Mouse (Mus musculus): ENCODE results near the gene 9130019O22Rik.
"Not testable (repeated sequence)": the region's sequence is repeated elsewhere in the genome, so short reads cannot be mapped to it uniquely, and the experiment has no call there.

9130019O22Rik gene

DNA sequence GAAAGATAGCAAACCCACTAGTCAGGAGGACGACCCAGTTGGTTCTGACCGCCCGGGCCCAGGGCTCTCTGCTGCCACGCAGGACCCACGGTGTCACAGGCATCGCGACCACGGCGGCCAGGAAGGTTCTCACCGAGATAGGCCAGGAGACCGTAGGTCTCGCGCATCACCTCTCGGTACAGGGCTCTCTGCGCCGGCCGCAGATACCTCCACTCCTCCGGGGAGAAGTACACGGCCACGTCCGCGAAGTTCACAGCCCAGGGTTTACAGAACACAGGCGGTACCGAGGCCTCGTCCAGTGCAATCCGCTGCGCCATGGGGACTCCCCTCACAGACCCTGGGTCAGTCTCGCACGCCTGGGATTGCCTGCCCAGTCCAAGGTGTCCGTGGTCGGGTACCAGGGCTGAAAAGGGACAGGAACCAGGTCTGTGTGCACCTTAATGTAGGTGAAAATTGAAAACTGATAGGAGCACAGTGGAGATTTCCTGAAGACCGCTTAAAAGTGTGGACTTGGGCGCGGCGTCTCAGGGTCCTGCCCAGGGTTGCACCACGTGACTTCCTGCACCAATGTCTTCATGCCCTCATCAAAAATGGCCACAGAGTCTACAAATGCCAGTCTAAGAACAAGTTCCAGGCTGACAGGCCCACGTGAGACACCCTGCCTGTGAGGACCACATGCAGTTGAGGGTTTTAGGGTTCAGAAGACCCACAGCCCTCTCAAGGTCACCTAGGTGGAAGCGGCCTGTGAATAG lies at the start of gene 9130019O22Rik:
TSS of gene 9130019O22Rik (minus strand) at position 526 of the 752 bp plus-strand sequence.
- peak; percentile 96 for DNase-seq

DNA sequence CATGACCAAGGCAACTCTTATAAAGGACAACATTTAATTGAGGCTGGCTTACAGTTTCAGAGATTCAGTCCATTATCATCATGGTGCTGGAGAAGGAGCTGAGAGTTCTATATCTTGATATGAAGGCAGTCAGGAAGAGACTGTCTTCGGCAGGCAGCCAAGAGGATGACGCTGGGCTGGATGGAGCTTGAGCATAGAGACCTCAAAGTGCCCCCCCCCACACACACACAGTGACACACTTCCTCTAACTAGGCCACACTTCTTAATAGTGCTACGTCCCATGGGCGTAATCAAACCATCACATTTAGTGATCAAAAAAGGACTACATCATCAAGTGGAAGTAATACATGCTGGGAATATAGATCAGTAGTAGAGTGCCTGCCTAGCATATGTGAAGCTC lies 48.2 kb upstream of the 9130019O22Rik start:
- no peak for DNase-seq

DNA sequence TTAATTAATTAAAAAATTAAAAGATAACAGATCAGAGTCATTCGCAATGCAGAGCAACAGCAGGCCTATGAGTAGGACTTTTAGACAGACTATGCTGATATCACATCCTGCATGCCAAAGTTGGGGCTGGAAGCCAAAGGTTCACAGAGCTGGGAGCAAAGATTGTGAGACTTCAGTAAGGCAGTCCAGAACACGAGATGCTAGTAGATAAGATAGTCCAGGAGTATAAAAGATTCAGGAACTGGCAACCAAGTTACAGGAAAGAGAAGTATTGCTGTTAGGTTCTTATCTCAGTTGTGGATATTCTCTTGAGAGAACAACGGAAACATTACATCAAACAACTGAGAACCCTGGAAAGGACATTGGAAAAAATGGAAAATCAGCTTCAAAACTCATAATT lies 39.4 kb upstream of the 9130019O22Rik start:
- no peak for DNase-seq

DNA sequence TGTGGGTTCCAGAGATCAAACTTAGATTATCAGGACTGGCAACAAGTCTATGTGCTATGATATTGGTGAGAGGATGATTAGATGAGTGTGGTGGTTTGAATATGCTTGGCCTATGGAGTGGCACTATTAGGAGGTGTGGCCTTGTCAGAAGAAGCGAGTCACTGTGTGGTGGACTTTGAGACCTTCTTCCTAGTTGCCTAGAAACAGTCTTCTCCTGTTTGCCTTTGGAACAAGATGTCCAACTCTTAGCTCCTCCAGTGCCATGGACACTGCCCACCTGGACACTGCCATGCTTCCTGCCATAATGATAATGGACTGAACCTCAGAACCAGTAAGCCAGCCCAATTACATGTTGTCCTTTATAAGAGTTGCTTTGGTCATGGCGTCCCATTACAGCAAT lies 38.9 kb upstream of the 9130019O22Rik start:
- DNase-seq, result no peak

DNA sequence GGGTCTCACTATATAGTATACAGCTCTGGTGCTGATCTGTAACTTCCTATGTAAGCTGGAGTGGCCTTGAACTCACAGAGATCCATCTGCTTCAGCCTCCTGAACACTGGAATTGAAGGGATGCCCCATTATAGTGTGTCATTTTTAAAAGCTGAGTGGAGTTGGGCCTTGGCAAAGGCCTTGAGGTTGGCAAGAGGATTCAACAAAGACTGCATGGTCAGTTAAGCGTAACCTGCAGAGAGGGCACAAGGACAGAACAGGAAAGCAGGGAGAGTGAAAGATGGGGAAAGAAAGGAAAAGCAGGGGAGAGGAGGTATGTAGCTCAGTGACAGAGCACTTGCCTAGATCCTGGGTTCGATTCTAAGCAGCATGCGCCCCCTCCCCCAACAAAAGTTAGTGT lies 38.3 kb upstream of the 9130019O22Rik start:
- no peak for DNase-seq

DNA sequence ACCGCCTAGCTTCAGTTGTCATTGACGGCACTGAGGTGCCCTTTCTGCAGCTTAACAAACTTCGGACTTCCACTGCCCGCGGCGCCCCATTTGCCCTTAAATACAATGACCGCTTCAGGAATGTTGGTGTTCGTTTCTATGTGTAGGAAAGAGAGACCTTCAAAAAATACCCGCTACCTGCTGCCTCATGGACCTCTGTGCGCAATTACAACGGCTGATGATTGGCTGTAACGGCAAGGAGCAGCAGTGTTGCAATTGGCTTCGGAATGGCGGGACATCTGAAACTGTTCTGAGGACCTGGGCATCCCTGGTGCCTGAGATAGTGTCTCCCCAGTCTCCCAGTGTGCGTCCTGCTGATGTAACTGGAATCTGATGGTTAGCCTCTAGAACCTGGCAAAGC lies 35.3 kb upstream of the 9130019O22Rik start:
- DNase-seq, result peak; percentile 57 to 58

DNA sequence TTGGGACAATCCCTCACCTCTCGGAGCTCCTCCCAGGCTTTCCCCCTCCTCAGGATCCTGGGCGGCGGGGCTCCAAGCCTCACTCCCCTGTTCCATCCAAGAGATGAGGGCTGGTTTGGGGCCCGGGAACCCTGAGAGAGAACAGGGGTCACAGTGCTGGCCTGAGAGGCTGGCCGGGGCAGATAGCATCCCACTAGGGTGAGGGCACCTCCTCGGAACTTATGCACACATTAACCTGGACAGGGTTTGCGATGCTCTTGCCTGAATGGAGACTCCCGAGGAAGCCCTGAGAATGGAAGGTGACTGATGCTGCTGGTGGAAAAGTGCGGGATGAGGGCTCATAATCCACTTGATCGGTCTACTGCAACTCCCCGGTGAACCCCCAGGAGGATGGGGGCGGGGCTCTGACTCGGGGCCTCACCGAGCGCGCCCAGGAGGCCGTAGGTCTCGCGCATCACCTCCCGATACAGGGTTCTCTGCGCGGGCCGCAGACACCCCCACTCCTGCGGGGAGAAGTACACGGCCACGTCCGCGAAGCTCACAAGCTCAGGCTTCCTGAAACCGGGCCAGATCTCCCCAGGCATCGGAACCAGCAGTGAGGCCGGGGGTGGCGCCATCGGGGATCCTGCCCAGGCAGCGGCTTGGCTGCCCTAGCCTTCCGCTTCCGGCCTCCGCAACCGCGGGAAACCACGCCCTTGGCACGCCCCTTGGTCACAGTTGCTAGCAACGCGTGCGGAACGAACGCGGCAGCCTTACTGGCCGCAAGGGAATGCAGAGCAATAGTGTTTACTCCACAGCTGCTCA lies 34.6 kb upstream of the 9130019O22Rik start, which contains the start of gene Zfp688:
TSS of gene Zfp688 (minus strand) at position 681 of the 804 bp plus-strand sequence.
- DNase-seq, result peak; percentile 96 to 97

DNA sequence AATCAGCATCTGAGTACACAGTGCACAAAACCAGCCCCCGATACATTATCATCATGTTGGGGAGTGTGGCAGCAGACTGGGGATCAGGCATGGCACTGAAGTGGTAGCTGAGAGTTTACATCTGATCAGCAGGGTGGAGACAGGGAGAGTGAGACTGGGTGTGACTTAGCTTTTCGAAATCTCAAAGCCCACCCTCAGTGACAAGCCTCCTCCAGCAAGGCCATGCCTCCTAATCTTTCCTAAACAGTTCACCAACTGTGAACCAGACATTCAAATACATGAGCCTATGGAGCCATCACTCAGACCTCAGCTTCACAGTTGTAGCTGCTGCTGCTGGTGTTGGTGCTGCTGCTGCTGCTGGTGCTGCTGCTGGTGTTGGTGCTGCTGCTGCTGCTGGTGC lies 24.5 kb upstream of the 9130019O22Rik start:
- no peak for DNase-seq

DNA sequence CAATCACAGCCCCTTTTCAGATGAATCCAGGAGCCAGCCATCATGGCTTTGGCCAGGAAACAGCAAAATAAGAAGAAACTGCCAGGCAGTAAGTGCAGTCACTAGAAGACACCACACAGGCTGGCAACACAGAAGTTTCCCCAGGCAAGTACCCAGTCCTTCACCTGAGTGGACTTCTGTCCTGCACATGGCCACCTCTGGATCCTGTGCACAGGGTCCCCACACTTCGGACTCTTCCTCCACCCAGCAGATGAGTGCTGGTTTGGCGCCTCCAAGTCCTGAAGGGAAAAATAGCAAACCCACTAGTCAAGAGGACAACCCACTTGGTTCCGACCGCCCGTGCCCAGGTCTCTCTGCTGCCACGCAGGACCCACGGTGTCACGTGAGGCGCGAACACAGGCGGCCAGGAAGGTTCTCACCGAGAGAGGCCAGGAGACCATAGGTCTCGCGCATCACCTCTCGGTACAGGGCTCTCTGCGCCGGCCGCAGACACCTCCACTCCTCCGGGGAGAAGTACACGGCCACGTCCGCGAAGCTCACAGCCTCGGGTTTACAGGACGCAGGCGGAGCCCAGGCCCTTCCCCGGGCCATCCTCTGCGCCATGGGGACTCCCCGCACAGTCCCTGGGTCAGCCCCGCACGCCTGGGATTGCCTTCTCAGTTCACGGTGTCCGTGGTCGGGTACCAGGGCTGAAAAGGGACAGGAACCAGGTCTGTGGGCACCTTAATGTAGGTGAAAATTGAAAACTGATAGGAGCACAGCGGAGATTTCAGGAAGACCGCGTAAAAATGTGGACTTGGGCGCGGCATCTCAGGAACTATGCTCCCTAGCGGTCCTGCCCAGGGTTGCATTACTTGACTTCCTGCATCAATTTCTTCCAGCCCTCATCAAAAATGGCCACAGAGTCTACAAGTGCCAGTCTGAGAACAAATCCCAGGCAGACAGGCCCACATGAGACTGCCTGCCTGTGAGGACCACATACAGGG lies 19.3 kb upstream of the 9130019O22Rik start, which contains the start of gene Zfp764:
TSS of gene Zfp764 (minus strand) at position 821 of the 986 bp plus-strand sequence.
- peak; percentile 93 to 94 for DNase-seq

DNA sequence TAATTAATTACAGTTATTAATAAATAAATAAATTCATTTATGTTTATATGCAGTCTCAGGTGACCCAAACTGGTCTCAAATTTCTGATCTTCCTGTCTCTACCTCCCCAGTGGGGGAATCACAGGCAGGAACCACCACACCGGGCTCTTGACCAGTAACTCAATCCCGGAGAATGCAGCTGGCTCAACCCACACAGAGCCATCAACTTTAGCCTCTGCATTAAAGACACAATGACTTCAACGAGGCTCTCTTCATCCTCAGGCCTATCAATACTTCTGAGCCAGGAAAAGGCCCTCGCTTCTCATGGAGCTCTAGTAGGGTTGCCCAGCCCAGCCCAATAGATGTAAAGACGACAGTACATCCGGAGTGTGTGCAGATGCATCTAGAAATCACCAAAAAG lies 17.1 kb upstream of the 9130019O22Rik start:
- DNase-seq, result not testable (repeated sequence)

DNA sequence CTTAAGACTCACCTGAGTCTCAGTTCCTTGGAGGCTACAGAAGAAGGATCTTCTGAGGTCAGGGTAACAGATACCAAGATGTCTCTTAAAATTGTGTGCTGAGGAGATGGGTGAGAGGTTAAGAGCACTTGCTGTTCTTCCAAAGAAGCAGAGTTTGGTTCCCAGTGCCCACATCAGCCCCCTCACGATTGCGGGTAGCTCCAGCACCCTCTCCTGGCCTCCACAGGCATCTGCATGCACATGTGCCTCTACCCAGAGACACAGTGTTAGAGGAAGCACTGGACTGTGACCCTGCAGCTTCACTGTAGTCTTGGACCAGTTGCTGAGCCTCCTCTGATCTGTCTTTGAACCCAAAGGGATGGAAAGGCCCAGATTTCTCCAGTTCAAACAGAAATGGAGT lies 16.0 kb upstream of the 9130019O22Rik start:
- no peak for DNase-seq

DNA sequence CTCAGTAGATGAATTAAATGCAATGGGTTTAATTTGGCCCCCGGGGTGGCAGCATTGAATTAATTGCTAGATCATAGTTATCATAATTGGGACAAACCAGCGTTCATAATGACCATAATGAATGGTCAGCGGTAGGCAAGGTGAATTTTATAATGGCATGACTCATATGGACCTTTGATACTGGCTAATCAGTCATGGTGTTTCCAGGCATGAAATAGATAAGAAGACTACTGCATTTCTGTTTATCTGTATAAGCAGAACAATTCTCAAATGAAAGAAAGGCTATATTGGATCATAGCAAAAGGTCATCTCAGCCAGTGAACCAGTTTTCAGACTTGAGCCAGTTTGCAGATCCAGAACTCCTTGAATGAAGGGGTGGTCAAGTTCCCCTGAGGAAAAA lies 13.4 kb upstream of the 9130019O22Rik start:
- no peak for DNase-seq

DNA sequence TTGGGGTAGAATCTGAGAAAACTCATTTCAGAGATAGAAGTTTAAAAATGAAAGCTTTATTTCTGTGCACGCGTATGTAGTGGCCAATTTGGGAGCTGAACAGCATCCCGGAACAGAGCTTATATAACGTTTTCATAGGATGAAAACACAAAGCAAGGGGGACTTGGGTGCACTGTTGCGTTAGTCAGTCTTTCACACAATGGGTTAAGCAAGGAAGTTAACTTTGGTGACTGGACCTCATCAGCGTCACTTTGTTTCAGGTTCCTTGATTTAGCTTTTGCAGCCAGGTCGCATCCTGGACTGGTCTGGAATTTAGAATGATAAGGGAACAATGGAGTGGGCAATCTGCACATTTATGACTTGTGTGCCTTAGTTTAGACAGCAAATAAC lies 7.0 kb upstream of the 9130019O22Rik start:
- DNase-seq, result no peak

DNA sequence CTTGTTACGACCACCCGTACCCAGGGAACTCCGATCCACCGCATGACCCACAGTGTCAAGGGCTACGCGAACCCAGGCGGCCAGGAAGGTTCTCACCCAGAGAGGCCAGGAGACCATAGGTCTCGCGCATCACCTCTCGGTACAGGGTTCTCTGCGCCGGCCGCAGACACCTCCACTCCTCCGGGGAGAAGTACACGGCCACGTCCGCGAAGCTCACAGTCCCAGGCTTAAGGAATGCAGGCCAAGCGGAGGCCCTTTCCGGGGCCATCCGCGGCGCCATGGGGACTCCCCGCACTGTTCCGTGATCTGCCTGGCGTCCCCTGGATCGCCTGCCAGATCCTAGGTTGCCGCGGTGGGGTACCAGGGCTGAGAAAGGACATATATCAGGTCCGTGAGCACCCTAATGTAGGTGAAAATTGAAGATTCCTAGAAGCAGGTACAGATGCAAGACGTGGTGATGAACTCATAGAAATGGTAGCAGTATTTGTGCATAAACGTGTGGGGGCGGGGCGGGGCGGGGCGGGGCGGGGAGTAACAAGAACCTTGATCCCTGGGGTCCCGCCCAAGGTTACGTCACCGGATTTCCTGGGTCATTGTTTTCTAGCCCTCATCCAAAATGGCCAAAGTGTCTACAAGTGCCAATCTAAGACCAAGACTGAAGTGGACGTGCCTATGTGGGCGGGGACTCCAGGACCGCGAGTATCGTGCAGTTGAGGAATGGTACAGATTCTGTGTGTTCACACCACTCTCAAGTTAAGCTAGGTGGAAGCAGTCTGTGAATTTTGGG lies 6.4 kb upstream of the 9130019O22Rik start, which contains the start of gene E430018J23Rik:
TSS of gene E430018J23Rik (minus strand) at position 473 of the 787 bp plus-strand sequence.
- DNase-seq, result peak; percentile 99

DNA sequence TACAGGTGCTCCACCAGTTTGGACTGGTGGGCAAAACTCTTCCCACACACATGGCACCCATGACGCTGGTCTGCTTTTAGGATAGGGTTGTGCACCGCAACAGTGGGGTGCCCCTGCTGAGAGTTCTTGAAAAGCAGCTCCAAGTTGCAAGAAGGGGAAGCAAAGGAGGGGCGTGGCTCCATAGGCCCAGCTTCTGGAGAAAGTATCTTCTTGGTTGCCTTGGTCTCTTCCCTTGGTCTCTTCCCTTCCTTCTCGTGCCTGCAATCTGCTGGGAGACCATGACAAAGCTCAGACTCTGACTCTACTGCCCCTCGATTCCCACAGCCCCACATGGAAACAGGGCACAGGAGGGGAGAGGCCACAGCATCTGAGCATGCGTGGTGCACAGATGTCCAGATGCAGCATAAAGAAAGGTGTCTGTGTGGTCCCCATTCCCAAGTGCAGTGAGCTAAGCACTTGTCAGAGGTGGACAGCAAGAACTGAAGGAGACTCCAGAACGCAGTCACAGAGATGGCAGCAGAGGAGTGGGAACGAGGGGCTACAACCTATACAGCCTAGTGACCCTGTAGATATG lies 5.4 kb upstream of the 9130019O22Rik start:
- no peak for DNase-seq

DNA sequence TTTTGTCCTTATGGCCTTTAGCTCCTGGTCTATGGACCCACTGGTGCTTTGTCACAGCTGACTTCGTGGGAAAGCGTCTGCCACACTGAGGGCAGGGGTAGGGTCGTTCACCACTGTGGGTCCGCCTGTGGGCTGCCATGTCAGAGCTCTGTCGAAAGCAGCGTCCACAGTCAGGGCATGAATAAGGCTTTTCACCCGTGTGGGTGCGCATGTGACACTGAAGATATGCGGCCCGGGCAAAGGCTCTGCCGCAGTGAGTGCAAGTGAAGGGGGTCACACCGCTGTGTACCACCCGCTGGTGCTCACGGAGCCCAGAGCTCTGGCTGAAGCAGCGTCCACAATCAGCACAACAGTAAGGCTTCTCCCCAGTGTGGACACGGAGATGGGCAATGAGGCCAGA lies 4.6 kb upstream of the 9130019O22Rik start:
- DNase-seq, result no peak

DNA sequence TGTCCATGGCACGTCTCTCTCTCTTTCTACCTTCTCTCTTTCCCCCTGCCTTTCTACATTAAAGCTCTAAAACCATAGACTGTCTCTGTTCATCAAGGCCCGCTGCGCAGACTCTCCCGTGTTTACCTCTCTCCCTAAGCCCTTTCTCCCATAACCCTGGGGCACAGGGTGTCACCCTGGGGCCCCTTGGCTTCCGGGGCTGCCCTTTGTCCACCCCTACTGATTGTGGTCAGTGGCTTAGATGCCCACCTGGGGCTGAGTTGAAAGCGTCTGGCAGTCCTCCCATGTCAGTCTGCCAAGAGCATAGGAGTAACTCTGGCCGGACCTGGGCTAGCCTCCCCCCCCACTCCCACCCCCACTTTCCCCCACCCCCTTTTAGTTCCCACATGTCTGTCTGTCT lies 3.3 kb upstream of the 9130019O22Rik start:
- no peak for DNase-seq

DNA sequence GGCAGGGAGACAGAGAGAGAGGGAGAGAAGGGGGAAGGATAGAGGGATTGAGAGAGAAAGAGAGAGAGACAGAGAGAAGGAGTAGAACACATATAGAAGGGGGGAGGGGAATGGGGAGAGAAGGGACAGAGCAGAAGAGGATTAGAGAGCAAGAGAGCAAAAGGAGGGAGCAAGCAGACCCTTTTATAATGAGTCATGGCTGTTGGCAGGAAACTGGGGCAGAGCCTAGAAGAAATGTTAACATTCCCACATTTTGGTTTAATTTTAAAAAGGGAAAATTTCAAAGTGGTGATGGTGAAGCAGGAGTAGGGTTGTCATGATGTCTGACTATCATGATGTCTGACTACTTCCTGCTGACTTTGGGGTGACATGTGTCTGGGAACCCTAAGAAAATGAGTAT lies 1.2 kb upstream of the 9130019O22Rik start:
- not testable (repeated sequence) for DNase-seq

DNA sequence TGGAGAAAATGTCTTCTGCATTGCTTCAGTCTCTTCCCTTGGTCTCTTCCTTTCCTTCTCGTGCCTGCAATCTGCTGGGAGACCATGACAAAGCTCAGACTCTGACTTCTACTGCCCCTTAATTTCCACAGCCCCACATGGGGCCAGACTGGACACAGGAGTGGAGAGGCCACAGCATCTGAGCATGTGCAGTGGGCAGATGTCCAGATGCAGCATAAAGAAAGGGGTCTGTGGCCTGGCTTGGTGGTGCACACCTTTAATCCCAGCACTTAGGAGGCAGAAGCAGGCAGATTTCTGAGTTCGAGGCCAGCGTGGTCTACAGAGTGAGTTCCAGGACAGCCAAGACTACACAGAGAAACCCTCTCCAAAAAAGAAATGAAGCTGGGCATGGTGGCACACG lies 1.4 kb downstream of the 9130019O22Rik start:
- DNase-seq, result not testable (repeated sequence)

DNA sequence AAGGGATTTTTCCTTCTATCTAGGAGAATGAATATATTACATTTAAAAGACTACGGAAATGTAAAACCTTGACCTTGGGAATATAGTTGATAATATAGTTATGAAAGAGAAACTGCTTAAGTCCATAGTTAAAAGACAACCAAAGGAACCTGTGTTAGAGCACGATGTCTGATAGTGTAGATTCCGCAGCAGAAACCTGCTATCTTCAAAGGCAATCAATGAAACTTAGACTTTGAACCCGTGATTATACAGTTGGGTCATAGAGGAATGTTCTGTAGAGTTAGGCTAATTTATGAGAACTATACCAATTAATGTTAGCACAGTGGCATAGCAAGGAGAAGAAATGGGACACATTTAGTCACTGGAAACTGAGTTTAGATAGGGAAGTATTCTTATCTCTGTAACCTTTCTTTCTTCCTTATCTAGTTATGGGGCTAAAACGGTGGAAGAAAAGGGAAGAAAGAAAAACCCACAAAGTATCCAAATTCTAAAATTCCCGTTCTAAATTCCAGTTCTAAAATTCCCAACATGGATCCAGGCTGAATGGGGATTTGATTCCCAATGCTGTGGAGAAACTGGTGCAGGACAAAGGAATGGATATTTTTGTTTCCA lies 8.6 kb downstream of the 9130019O22Rik start:
- no peak for DNase-seq

Data from cerebellum, postnatal 10 days (tissue).